Mouse (Mus musculus): Measurements from ENCODE around the gene Tmtc2.

GRCm38 (mm10) chr10:105402481-105402779 is 171.8 kb downstream of the Tmtc2 start:
- TF ChIP-seq POLR2A (IDR thresholded peaks at IDR 0.05; ENCODE audit: extremely low read depth, insufficient read depth, low read length), result no peak
- TF ChIP-seq CTCF (IDR thresholded peaks at IDR 0.05; ENCODE audit: extremely low read depth, insufficient read depth, low read length), result no peak

All from cortical plate, adult 2 months (tissue).